Mouse (Mus musculus) right cerebral cortex, postnatal 10 days (tissue): Measurements from ENCODE around the gene Slc25a33.

ENCODE experiments used
- DNase-seq, 2 experiments: peaks; one replicate each; pipeline ENCODE4 v3.0.0; 2021; ENCODE audit warnings: low spot score in 2 of 2

Gene Slc25a33

GRCm38 (mm10) chr4:149794966-149795477 lies 20.9 kb upstream of the Slc25a33 start:
- DNase-seq, result no peak

- DNase-seq, result no peak
Measured at GRCm38 (mm10) chr4:149794010-149794338, 19.9 kb upstream of the Slc25a33 start.

- DNase-seq, result no peak
Measured at GRCm38 (mm10) chr4:149793156-149794009, 19.3 kb upstream of the Slc25a33 start.

- DNase-seq, result no peak
Measured at GRCm38 (mm10) chr4:149792159-149792800, 18.2 kb upstream of the Slc25a33 start.

GRCm38 (mm10) chr4:149791470-149791869 lies 17.4 kb upstream of the Slc25a33 start:
- DNase-seq, result no peak

GRCm38 (mm10) chr4:149790969-149791368 lies 16.9 kb upstream of the Slc25a33 start:
- DNase-seq, result no peak

- DNase-seq, result no peak
Measured at GRCm38 (mm10) chr4:149790546-149790945, 16.5 kb upstream of the Slc25a33 start.

- no peak for DNase-seq
Measured at GRCm38 (mm10) chr4:149789421-149790194, 15.5 kb upstream of the Slc25a33 start.

GRCm38 (mm10) chr4:149784901-149785300 lies 10.8 kb upstream of the Slc25a33 start:
- no peak for DNase-seq

GRCm38 (mm10) chr4:149784371-149784770 lies 10.3 kb upstream of the Slc25a33 start:
- DNase-seq, result no peak

- DNase-seq, result peak; percentile 65 to 73
Measured at GRCm38 (mm10) chr4:149782975-149783374, 8.9 kb upstream of the Slc25a33 start.

- no peak for DNase-seq
Measured at GRCm38 (mm10) chr4:149780565-149781356, 6.7 kb upstream of the Slc25a33 start.

- no peak for DNase-seq
Measured at GRCm38 (mm10) chr4:149779966-149780365, 5.9 kb upstream of the Slc25a33 start.

- DNase-seq, result no peak
Measured at GRCm38 (mm10) chr4:149777126-149777525, 3.0 kb upstream of the Slc25a33 start.

- no peak for DNase-seq
Measured at GRCm38 (mm10) chr4:149775760-149776362, 1.8 kb upstream of the Slc25a33 start.

GRCm38 (mm10) chr4:149775330-149775729 lies 1.3 kb upstream of the Slc25a33 start:
- peak; percentile 61 to 63 for DNase-seq

- DNase-seq, result peak; percentile 60 to 62
Measured at GRCm38 (mm10) chr4:149773408-149774093, 526 bp downstream of the Slc25a33 start.

GRCm38 (mm10) chr4:149772394-149772793 lies 1.7 kb downstream of the Slc25a33 start:
- no peak for DNase-seq

GRCm38 (mm10) chr4:149765201-149765600 lies 8.9 kb downstream of the Slc25a33 start:
- DNase-seq, result no peak

GRCm38 (mm10) chr4:149763335-149763734 lies 10.7 kb downstream of the Slc25a33 start:
- DNase-seq, result no peak
